Mouse (Mus musculus) lung, postnatal 0 days (tissue): ENCODE measurements around the gene Pdap1.

Source experiments
- CTCF ChIP-seq: IDR thresholded peaks from 2 replicates; pipeline ENCODE4 v1.5.1; 2016; ENCODE audit warnings: antibody characterized with exemption, mild to moderate bottlenecking
- EP300 ChIP-seq: IDR thresholded peaks from 2 replicates; pipeline ENCODE4 v1.6.1; 2016; ENCODE audit warnings: antibody characterized with exemption, mild to moderate bottlenecking, control low read depth

- TF ChIP-seq CTCF, result no peak
- no peak for TF ChIP-seq EP300
Observed at GRCm38 (mm10) chr5:145129124-145129523, 10.9 kb downstream of the Pdap1 start.
